Mouse (Mus musculus) cerebellum, adult 2 months (tissue): ENCODE results near the gene Kcnk15. TPM values are rescaled to one million over a fixed set of nuclear protein-coding genes. Genes with fewer than 3 reads are reported as not detected.
A peak's percentile ranks its signal among the peaks of the same experiment; 100 is the strongest.

Experiments used
- DNase-seq, 2 experiments: peaks; one replicate each; pipeline ENCODE4 v3.0.0; 2021
- H3K27ac ChIP-seq: fragments of 200-500 bp; 2 replicates; pipeline ENCODE4 v1.5.1; 2012; ENCODE audit warnings: low read length, control low read depth, inconsistent platforms; ENCODE audit not compliant: insufficient read depth
- H3K27me3 ChIP-seq: fragments of 200-500 bp; 2 replicates; pipeline ENCODE4 v1.6.1; 2012; ENCODE audit warnings: inconsistent platforms, mild to moderate bottlenecking, low read length, moderate library complexity; ENCODE audit not compliant: control insufficient read depth, insufficient read depth
- H3K4me1 ChIP-seq: fragments of 200-500 bp; 2 replicates; pipeline ENCODE4 v1.6.1; 2011; ENCODE audit warnings: low read length; ENCODE audit not compliant: control insufficient read depth, insufficient read depth
- H3K4me3 ChIP-seq: fragments of 200-500 bp; replicated peaks from 2 replicates; pipeline ENCODE3; 2011; ENCODE audit warnings: mild to moderate bottlenecking, low read depth, low read length, control low read depth; ENCODE audit not compliant: insufficient read depth
- CTCF ChIP-seq: fragments of 200-500 bp; IDR thresholded peaks from 2 replicates; pipeline ENCODE4 v1.5.1; 2011; ENCODE audit warnings: low read depth, mild to moderate bottlenecking, control low read depth, low read length, moderate library complexity, borderline replicate concordance; ENCODE audit not compliant: insufficient read depth
- POLR2A ChIP-seq: fragments of 200-500 bp; IDR thresholded peaks from 2 replicates; pipeline ENCODE4 v1.6.1; 2011; ENCODE audit warnings: low read length, control low read depth, borderline replicate concordance; ENCODE audit not compliant: insufficient read depth
- WGBS: fragments of 180-500 bp; shearing (Covaris S2); methylation state at CpG from one replicate; pipeline ENCODE4 v1.1.7; 2018; 5-methylcytosine and 5-hydroxymethylcytosine counted together
- polyA plus RNA-seq: library from polyadenylated mRNA; depleted of rRNA; stranded (reverse); fragments of >200 nt; gene quantifications from 2 replicates; pipeline ENCODE4 v1.2.3, GENCODE M21; 2012

Kcnk15 gene
- polyA plus RNA-seq, 1 experiment, result 0.79 TPM

- no peaks in the 10 kb centered on the region for H3K27me3 ChIP-seq
- TF ChIP-seq CTCF (no peak), POLR2A (no peak)
- H3K4me1 ChIP-seq, result peaks cover 42% of the 10 kb centered on the region
- DNase-seq, result no peak
- 48% methylated on average over 14 of the region's 14 CpGs for WGBS
- no peak overlapping the region for H3K27ac ChIP-seq
- H3K4me3 ChIP-seq, result no peak overlapping the region
These were observed 23.5 kb downstream of the Kcnk15 start for GRCm38 (mm10) chr2:163876830-163877498.

GRCm38 (mm10) chr2:163880891-163881290 is 27.4 kb downstream of the Kcnk15 start:
- Histone ChIP-seq H3K4me3 (no peak overlapping the region), H3K27ac (no peak overlapping the region), H3K27me3 (no peaks in the 10 kb centered on the region), H3K4me1 (peaks cover 42% of the 10 kb centered on the region)
- TF ChIP-seq POLR2A (no peak), CTCF (no peak)
- peak; percentile 78 to 81 for DNase-seq
- WGBS, result 13% methylated on average over 6 of the region's 6 CpGs

- no peak for DNase-seq
- Histone ChIP-seq H3K27me3 (no peaks in the 10 kb centered on the region), H3K4me1 (peaks cover 25% of the 10 kb centered on the region), H3K27ac (no peak overlapping the region), H3K4me3 (no peak overlapping the region)
- 83% methylated on average over 17 of the region's 17 CpGs for WGBS
- no peak for TF ChIP-seq CTCF
- no peak for TF ChIP-seq POLR2A
These were observed 29.6 kb downstream of the Kcnk15 start for GRCm38 (mm10) chr2:163882859-163883652.

- Histone ChIP-seq H3K4me1 (peaks cover 38% of the 10 kb centered on the region), H3K4me3 (no peak overlapping the region), H3K27me3 (no peaks in the 10 kb centered on the region), H3K27ac (no peak overlapping the region)
- no peak for DNase-seq
- TF ChIP-seq POLR2A, result no peak
- WGBS, result 64% methylated on average over 6 of the region's 6 CpGs
These were observed 36.0 kb downstream of the Kcnk15 start for GRCm38 (mm10) chr2:163889411-163889810.

GRCm38 (mm10) chr2:163890586-163890985 is 37.1 kb downstream of the Kcnk15 start:
- H3K27me3 ChIP-seq, result no peaks in the 10 kb centered on the region
- no peak for DNase-seq
- no peak overlapping the region for H3K27ac ChIP-seq
- no peak overlapping the region for H3K4me3 ChIP-seq
- 84% methylated on average over 11 of the region's 11 CpGs for WGBS
- peaks cover 39% of the 10 kb centered on the region for H3K4me1 ChIP-seq
- TF ChIP-seq POLR2A (no peak), CTCF (no peak)

GRCm38 (mm10) chr2:163891271-163891670 is 37.8 kb downstream of the Kcnk15 start:
- DNase-seq, result no peak
- no peak overlapping the region for H3K27ac ChIP-seq
- H3K4me3 ChIP-seq, result no peak overlapping the region
- WGBS, result 86% methylated on average over 11 of the region's 11 CpGs
- H3K4me1 ChIP-seq, result peaks cover 41% of the 10 kb centered on the region
- H3K27me3 ChIP-seq, result no peaks in the 10 kb centered on the region
- TF ChIP-seq POLR2A (no peak), CTCF (no peak)

GRCm38 (mm10) chr2:163893446-163894370 is 40.3 kb downstream of the Kcnk15 start:
- 64% methylated on average over 7 of the region's 7 CpGs for WGBS
- peak in 1 of 2 experiments; percentile 37 for DNase-seq
- Histone ChIP-seq H3K27me3 (no peaks in the 10 kb centered on the region), H3K4me3 (no peak overlapping the region), H3K27ac (no peak overlapping the region), H3K4me1 (peaks cover 55% of the 10 kb centered on the region)
- no peak for TF ChIP-seq CTCF
- no peak for TF ChIP-seq POLR2A

GRCm38 (mm10) chr2:163895156-163895555 is 41.7 kb downstream of the Kcnk15 start:
- Histone ChIP-seq H3K27me3 (no peaks in the 10 kb centered on the region), H3K4me1 (peaks cover 54% of the 10 kb centered on the region), H3K27ac (no peak overlapping the region), H3K4me3 (no peak overlapping the region)
- no peak for DNase-seq
- WGBS, result 44% methylated on average over 2 of the region's 2 CpGs
- TF ChIP-seq POLR2A (no peak), CTCF (no peak)
